Mouse (Mus musculus): ENCODE measurements at regions not wholly inside any gene's neighbourhood (a gene's known extent, or its start where the extent isn't known, plus 50 kb on each side); places are given as distances from the start of the nearest gene placed in this dataset.

- ATAC-seq (replicated peaks; ENCODE audit: extremely low read depth, insufficient read depth, low FRiP score): no peak
- Histone ChIP-seq H3K9me3 (replicated peaks; ENCODE audit: control insufficient read depth, low read length) (no peaks in the 10 kb centered on the region), H3K4me2 (ENCODE audit: low read depth, low read length) (no peak overlapping the region), H3K9ac (ENCODE audit: low read length) (no peak overlapping the region), H3K27ac (ENCODE audit: low read length) (no peak overlapping the region), H3K4me3 (ENCODE audit: low read length) (no peak overlapping the region), H3K4me1 (ENCODE audit: control insufficient read depth, insufficient read depth, low read length) (no peaks in the 10 kb centered on the region), H3K36me3 (ENCODE audit: control insufficient read depth, insufficient read depth) (no peaks in the 10 kb centered on the region), H3K27me3 (ENCODE audit: control insufficient read depth, insufficient read depth, low read length) (no peaks in the 10 kb centered on the region)
- WGBS: 67% methylated on average over 7 of the region's 7 CpGs
These were observed 172.4 kb downstream of the Bmp2 start for GRCm38 (mm10) chr2:133724310-133724709.

DNA sequence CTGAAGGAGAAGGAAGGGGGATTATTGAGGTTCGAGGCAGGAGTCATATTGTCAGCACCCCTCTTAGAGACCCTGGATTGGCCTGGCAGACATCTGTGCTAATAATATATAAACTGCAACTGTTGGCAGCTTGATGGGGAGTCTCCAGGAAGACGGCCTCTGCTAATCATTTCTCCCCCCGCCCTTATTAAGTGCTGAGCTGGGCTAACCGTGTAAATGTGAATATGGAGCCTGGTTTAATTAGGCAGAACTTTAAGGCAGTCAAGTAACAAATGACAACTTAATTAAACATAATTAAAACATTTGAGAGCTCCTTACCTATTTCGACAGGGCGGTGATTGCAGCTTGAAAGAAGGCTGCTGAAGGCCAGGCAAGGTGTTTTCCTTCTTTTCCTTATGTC, 172.8 kb downstream of the Bmp2 start:
- no peak for ATAC-seq (replicated peaks; ENCODE audit: extremely low read depth, insufficient read depth, low FRiP score)
- no peak overlapping the region for H3K27ac ChIP-seq (ENCODE audit: low read length)
- H3K27me3 ChIP-seq (ENCODE audit: control insufficient read depth, insufficient read depth, low read length): no peaks in the 10 kb centered on the region
- no peak overlapping the region for H3K4me2 ChIP-seq (ENCODE audit: low read depth, low read length)
- H3K4me3 ChIP-seq (ENCODE audit: low read length): no peak overlapping the region
- 54% methylated on average over 6 of the region's 6 CpGs for WGBS
- H3K4me1 ChIP-seq (ENCODE audit: control insufficient read depth, insufficient read depth, low read length): no peaks in the 10 kb centered on the region
- no peaks in the 10 kb centered on the region for H3K9me3 ChIP-seq (replicated peaks; ENCODE audit: control insufficient read depth, low read length)
- H3K36me3 ChIP-seq (ENCODE audit: control insufficient read depth, insufficient read depth): no peaks in the 10 kb centered on the region
- no peak overlapping the region for H3K9ac ChIP-seq (ENCODE audit: low read length)

- no peak overlapping the region for H3K27ac ChIP-seq (ENCODE audit: low read length)
- no peaks in the 10 kb centered on the region for H3K27me3 ChIP-seq (ENCODE audit: control insufficient read depth, insufficient read depth, low read length)
- no peak for ATAC-seq (replicated peaks; ENCODE audit: extremely low read depth, insufficient read depth, low FRiP score)
- no peaks in the 10 kb centered on the region for H3K4me1 ChIP-seq (ENCODE audit: control insufficient read depth, insufficient read depth, low read length)
- WGBS: 62% methylated on average over 9 of the region's 9 CpGs
- H3K4me2 ChIP-seq (ENCODE audit: low read depth, low read length): no peak overlapping the region
- H3K36me3 ChIP-seq (ENCODE audit: control insufficient read depth, insufficient read depth): no peaks in the 10 kb centered on the region
- H3K9ac ChIP-seq (ENCODE audit: low read length): no peak overlapping the region
- no peak overlapping the region for H3K4me3 ChIP-seq (ENCODE audit: low read length)
- no peaks in the 10 kb centered on the region for H3K9me3 ChIP-seq (replicated peaks; ENCODE audit: control insufficient read depth, low read length)
These were observed 182.7 kb downstream of the Bmp2 start for GRCm38 (mm10) chr2:133734469-133735225.

- no peak overlapping the region for H3K4me3 ChIP-seq (ENCODE audit: low read length)
- H3K4me1 ChIP-seq (ENCODE audit: control insufficient read depth, insufficient read depth, low read length): no peaks in the 10 kb centered on the region
- 72% methylated on average over 10 of the region's 10 CpGs for WGBS
- H3K36me3 ChIP-seq (ENCODE audit: control insufficient read depth, insufficient read depth): no peaks in the 10 kb centered on the region
- no peaks in the 10 kb centered on the region for H3K9me3 ChIP-seq (replicated peaks; ENCODE audit: control insufficient read depth, low read length)
- no peak for ATAC-seq (replicated peaks; ENCODE audit: extremely low read depth, insufficient read depth, low FRiP score)
- no peaks in the 10 kb centered on the region for H3K27me3 ChIP-seq (ENCODE audit: control insufficient read depth, insufficient read depth, low read length)
- no peak overlapping the region for H3K9ac ChIP-seq (ENCODE audit: low read length)
- no peak overlapping the region for H3K27ac ChIP-seq (ENCODE audit: low read length)
- H3K4me2 ChIP-seq (ENCODE audit: low read depth, low read length): no peak overlapping the region
These were observed 187.0 kb downstream of the Bmp2 start for GRCm38 (mm10) chr2:133738839-133739430.

GRCm38 (mm10) chr2:133748493-133748892, 196.5 kb downstream of the Bmp2 start:
- WGBS: 52% methylated on average over 4 of the region's 4 CpGs
- Histone ChIP-seq H3K9ac (ENCODE audit: low read length) (no peak overlapping the region), H3K27me3 (ENCODE audit: control insufficient read depth, insufficient read depth, low read length) (no peaks in the 10 kb centered on the region), H3K4me3 (ENCODE audit: low read length) (no peak overlapping the region), H3K4me1 (ENCODE audit: control insufficient read depth, insufficient read depth, low read length) (no peaks in the 10 kb centered on the region), H3K36me3 (ENCODE audit: control insufficient read depth, insufficient read depth) (no peaks in the 10 kb centered on the region), H3K27ac (ENCODE audit: low read length) (no peak overlapping the region), H3K4me2 (ENCODE audit: low read depth, low read length) (no peak overlapping the region), H3K9me3 (replicated peaks; ENCODE audit: control insufficient read depth, low read length) (no peaks in the 10 kb centered on the region)
- ATAC-seq (replicated peaks; ENCODE audit: extremely low read depth, insufficient read depth, low FRiP score): no peak

DNA sequence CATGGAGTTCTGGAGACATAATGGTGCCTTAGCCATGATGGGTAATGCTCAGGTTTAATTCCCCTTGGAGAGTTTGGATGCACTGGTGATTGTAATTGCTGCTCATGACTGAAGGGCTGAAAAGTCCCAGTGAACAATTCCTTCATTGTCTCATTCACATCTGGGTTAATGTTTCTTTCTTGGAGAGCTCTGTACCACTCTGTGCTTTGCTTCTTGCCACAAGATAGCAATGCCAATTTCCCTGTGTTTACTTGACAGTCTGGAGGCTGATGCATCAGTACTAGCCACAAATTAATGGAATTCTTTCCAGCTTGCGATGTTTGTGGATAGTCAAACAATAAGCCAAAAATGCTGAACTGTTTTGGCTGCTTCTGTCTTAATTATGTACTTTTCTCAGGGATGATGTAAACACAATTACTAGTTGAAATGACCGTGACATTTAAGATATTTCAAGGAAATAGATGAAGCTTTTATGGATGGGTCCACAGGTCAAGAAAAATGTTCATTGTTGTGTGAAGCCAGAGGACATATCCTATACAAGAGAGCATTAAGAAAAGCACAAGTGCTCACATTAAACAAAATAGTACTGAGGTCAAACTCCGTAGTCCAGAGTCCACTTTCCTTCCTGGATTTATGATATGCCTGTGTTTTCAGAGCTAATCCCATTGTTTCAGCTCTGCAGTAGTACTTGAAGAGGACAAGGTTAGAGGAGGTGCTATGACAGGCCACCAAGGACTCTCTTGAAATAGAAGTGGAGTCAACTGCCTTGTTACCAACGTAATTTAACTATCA, 198.1 kb downstream of the Bmp2 start:
- no peak for ATAC-seq (replicated peaks; ENCODE audit: extremely low read depth, insufficient read depth, low FRiP score)
- Histone ChIP-seq H3K9me3 (replicated peaks; ENCODE audit: control insufficient read depth, low read length) (no peaks in the 10 kb centered on the region), H3K27ac (ENCODE audit: low read length) (no peak overlapping the region), H3K4me2 (ENCODE audit: low read depth, low read length) (no peak overlapping the region), H3K27me3 (ENCODE audit: control insufficient read depth, insufficient read depth, low read length) (no peaks in the 10 kb centered on the region), H3K9ac (ENCODE audit: low read length) (no peak overlapping the region), H3K4me1 (ENCODE audit: control insufficient read depth, insufficient read depth, low read length) (no peaks in the 10 kb centered on the region), H3K4me3 (ENCODE audit: low read length) (no peak overlapping the region), H3K36me3 (ENCODE audit: control insufficient read depth, insufficient read depth) (no peaks in the 10 kb centered on the region)
- WGBS: 61% methylated on average over 4 of the region's 4 CpGs

DNA sequence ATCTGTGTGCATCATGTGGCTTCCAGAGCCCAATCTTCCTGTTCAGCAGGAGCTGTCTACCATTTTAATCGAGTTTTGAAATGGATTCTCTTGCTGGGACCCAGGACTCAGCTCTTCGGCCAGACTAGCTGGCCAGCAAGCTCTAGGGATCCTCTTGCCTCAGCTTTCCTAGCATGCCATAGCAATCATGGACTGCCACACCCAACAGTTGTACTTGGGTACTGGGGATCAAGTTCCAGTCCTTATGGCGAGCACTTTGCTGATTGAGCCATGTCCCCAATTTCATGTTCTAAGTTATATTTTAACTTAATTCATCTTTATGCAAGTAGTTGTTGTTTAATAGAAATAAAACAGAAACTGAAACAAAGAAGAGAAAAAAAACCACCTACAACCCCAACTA, 202.1 kb downstream of the Bmp2 start:
- 66% methylated on average over 3 of the region's 3 CpGs for WGBS
- H3K4me2 ChIP-seq (ENCODE audit: low read depth, low read length): no peak overlapping the region
- no peak overlapping the region for H3K27ac ChIP-seq (ENCODE audit: low read length)
- no peaks in the 10 kb centered on the region for H3K27me3 ChIP-seq (ENCODE audit: control insufficient read depth, insufficient read depth, low read length)
- no peaks in the 10 kb centered on the region for H3K36me3 ChIP-seq (ENCODE audit: control insufficient read depth, insufficient read depth)
- no peaks in the 10 kb centered on the region for H3K9me3 ChIP-seq (replicated peaks; ENCODE audit: control insufficient read depth, low read length)
- no peaks in the 10 kb centered on the region for H3K4me1 ChIP-seq (ENCODE audit: control insufficient read depth, insufficient read depth, low read length)
- H3K9ac ChIP-seq (ENCODE audit: low read length): no peak overlapping the region
- no peak for ATAC-seq (replicated peaks; ENCODE audit: extremely low read depth, insufficient read depth, low FRiP score)
- H3K4me3 ChIP-seq (ENCODE audit: low read length): no peak overlapping the region

DNA sequence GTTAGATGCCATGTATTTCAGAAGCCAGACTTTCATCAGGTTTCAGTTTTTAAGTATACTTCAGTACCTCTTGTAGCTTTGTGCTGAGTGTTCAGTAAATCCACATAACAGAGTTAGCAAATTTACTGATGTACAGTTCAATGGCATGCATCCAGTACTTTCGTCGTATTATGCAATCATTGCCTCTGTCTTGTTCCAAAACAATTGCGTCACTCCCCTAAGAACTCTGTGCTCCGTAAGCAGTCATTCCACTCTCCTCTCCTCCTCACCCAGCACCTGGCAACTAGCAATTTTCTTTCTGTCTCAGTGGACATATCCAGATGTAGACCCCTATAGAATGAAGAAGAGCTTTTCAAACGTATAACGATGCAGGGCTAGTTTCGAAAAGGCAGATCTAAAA, 209.5 kb downstream of the Bmp2 start:
- H3K36me3 ChIP-seq (ENCODE audit: control insufficient read depth, insufficient read depth): no peaks in the 10 kb centered on the region
- no peaks in the 10 kb centered on the region for H3K4me1 ChIP-seq (ENCODE audit: control insufficient read depth, insufficient read depth, low read length)
- H3K4me3 ChIP-seq (ENCODE audit: low read length): no peak overlapping the region
- no peaks in the 10 kb centered on the region for H3K27me3 ChIP-seq (ENCODE audit: control insufficient read depth, insufficient read depth, low read length)
- no peak; the same call in 1 of the 2 replicates for ATAC-seq (replicated peaks; ENCODE audit: extremely low read depth, insufficient read depth, low FRiP score)
- WGBS: 66% methylated on average over 7 of the region's 7 CpGs
- no peak overlapping the region for H3K9ac ChIP-seq (ENCODE audit: low read length)
- H3K9me3 ChIP-seq (replicated peaks; ENCODE audit: control insufficient read depth, low read length): no peaks in the 10 kb centered on the region
- H3K27ac ChIP-seq (ENCODE audit: low read length): no peak overlapping the region
- no peak overlapping the region for H3K4me2 ChIP-seq (ENCODE audit: low read depth, low read length)

GRCm38 (mm10) chr2:133768546-133768945, 216.6 kb downstream of the Bmp2 start:
- H3K9me3 ChIP-seq (replicated peaks; ENCODE audit: control insufficient read depth, low read length): no peaks in the 10 kb centered on the region
- no peaks in the 10 kb centered on the region for H3K36me3 ChIP-seq (ENCODE audit: control insufficient read depth, insufficient read depth)
- no peak for ATAC-seq (replicated peaks; ENCODE audit: extremely low read depth, insufficient read depth, low FRiP score)
- H3K27ac ChIP-seq (ENCODE audit: low read length): no peak overlapping the region
- no peak overlapping the region for H3K4me2 ChIP-seq (ENCODE audit: low read depth, low read length)
- H3K4me1 ChIP-seq (ENCODE audit: control insufficient read depth, insufficient read depth, low read length): no peaks in the 10 kb centered on the region
- no peak overlapping the region for H3K9ac ChIP-seq (ENCODE audit: low read length)
- no peaks in the 10 kb centered on the region for H3K27me3 ChIP-seq (ENCODE audit: control insufficient read depth, insufficient read depth, low read length)
- H3K4me3 ChIP-seq (ENCODE audit: low read length): no peak overlapping the region
- WGBS: 83% methylated on average over 1 of the region's 1 CpGs
